Mouse (Mus musculus) 3T3-L1 (cell line): ENCODE data around the gene Dcpp1.
"Not testable (repeated sequence)": the region's sequence is repeated elsewhere in the genome, so short reads cannot be mapped to it uniquely, and the experiment has no call there.

Experiments
- DNase-seq: peaks from one replicate; pipeline ENCODE4 v3.0.0-alpha.2; 2015; ENCODE audit warnings: low read depth, low spot score

The Dcpp1 gene

DNA sequence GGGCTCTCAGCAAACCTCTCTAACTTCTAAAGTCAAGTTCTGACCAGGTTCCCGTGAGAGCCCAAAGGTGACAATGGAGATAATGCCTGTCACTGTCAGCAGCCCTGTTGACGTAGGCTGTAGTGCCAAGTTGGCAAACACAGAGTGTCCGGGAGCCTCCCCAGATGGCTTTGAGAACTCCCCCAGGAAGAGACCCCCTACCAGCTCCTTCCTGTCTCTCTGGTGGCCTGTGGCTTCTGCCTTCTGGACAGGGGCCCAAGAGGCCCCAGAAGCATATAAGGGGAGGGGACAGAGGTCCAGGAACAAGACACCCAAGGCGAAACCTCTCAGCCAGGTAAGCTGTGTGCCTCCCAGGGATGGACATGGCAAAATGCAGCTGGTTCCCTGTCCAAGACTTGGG lies at the start of gene Dcpp1, which contains the start of gene Dcpp2:
TSS of gene Dcpp1 (plus strand) at position 301 of the 400 bp plus-strand sequence.
TSS of gene Dcpp2 (plus strand) at position 305 of the 400 bp plus-strand sequence.
- not testable (repeated sequence) for DNase-seq

DNA sequence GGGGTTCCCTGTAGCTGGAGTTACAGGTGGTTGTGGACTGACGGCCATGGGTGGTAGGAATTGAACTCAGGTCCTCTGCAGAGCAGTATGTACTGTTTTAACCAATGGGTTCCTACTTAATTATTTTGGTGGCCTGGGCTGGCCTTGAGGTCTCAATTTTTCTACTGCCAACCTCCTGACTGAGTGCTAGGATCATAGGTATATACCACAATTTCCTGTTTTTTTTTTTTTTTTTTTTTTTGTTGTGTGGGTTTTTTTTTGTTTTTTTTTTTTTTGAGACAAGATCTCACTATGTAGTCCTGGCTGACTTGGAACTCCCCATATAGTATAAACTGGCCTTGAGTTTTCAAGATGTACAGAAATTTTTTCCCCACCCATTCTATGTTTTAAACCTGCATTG lies 49.5 kb upstream of the Dcpp1 start:
- DNase-seq, result no peak

DNA sequence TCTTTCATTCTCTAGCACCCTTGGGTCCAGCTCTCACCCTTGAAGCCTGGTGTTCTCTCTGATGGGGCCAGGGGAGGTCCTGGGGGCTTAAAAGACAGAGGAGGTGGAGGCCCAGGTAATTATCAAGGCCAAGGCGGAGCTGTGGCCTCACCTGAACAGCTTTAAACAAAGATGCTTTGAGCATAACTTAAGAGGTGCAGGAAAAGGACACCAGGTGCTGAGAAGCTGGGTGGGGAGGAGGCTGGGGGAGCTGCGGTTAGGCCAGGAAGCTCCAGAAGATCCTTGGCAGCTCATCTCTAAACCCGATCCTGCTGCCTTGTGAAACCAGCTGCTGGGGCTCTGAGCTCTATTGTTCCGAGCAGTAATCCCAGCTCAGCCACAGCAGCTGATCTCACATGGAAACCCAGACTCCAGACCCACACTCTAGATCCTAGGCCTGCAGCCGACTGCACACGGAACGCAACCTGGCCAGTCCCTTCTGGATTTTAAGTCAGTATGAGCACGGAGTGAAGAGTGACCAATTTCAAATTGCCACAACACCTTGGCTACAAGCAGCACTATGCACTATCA lies 44.6 kb upstream of the Dcpp1 start, which contains the start of gene Prss33:
TSS of gene Prss33 (minus strand) at position 51 of the 570 bp plus-strand sequence.
- no peak for DNase-seq

DNA sequence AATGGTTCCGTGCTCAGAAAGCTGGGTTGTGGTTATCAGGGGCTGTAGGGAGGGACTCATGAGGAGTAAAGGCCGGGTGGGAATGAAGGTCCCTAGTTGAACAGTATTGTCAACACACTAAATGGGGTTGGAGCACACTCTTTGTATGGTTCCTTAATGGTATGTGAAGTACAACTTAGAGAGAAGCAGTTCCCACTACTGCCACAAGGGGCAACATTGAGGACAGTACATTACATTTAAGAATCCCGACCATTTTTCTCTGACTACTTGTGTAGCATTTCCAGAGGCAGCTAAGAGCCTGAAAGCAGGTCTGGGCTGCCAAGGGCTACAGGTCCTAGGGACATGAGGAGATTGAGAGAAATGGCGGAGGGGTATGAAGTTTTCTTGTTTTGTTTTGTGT lies 39.5 kb upstream of the Dcpp1 start:
- DNase-seq, result peak; percentile 90

DNA sequence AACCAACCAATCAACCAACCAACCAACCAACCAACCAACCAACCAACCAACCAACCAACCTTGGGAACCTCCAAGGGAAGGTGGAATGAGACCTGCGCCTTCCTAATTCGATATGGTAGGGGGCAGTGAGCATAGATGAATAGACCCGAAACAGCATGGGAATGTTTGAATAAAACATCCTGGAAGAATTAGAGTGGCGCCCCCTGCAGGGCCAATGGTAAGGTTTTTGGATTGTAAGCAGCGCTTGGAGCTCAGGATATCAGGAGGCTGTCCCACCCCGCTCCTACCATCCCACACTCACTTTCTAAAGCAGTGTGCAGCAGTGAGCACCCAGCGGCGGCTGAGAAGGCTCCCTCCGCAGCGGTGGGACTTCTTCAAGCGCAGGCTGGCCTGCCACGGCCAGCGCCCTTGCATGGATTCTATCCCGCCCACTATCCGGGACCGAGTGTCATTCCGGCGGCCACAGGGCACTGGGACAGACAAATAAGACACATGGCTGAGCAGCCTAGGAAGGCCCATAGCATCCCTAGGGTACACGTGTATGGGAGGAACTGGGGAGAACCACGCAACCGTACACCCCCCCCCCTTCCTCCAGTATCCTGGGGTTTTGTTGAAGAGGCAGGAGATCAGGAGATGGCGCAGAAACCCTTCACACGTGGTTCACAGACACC lies 37.4 kb upstream of the Dcpp1 start:
- no peak for DNase-seq

DNA sequence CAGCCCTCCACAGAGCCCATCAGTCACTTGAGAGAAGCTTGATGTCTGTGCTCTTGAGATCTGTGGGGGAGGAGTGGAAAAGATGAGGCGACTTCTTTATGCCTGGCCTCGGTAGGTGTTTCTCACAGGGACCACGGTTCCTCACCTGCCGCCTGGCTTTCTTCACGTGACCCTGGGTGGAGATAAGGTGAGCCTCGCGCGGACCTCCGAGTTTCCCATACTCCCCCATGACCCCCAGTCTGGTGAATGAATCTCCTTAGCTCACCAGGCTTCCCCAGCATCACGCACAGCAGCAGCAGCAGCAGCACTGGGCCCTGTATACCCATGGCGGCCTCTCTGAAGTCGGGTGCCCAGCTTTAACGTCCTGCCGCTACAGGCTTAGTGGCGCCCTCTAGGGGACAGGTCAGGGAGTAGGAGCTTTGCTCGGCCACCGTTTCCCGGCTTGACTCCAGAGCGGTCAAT lies 36.8 kb upstream of the Dcpp1 start, which contains the start of the genes Prss32 and Prss41:
TSS of gene Prss32 (plus strand) at position 44 of the 462 bp plus-strand sequence.
TSS of gene Prss41 (minus strand) at position 361 of the 462 bp plus-strand sequence.
- DNase-seq, result no peak

DNA sequence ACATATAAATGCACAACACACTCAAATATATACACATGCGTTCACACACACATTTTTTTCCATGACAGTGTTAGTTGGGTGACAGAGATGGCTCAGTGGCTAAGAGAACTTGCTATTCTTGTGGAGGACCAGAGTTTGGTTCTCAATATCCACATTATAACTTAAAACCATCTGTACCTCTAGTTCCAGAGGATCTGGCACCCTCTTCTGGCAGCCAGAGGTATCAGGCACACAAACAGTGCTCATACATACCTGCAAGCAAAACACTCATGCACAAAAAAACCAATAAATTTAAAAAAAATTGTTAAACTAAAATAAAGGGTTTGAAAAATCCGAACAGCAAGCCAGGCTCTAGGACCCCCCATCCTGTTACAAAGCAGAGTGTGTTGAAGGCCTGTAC lies 30.6 kb upstream of the Dcpp1 start:
- DNase-seq, result peak; percentile 29

DNA sequence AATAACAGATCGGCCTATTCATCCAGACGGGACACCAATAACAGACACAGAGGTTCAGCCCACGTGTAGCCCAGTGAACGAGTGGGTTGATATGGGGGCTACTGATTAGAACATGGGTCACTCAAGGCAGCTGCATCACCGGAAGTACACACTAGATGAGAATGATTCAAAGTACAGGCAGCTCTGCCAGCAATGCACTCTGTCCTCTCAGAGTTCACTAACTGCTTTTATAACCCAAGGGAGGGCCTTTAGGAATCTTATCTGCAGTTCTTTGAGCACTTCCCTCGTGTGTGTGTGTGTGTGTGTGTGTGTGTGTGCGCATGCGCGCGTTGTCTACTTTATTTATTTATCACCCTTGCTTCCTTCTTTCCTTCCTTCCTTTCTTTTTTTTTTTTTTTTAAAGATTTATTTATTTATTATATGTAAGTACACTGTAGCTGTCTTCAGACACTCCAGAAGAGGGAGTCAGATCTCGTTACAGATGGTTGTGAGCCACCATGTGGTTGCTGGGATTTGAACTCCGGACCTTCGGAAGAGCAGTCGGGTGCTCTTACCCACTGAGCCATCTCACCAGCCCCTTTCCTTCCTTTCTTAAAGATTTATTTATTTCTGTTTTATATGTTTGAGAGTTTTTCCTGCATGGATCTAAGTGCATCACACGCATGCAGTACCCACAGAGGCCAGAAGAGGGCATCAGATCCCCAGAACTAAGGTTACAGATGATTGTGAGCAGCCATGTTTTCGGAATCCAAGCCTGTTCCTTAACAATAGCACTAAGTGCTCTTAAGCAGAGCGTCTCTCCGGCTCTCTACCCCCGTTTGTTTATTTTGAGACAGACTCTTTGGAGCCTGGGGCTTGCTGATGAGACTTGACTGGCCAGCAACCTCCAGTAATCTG lies 29.6 kb upstream of the Dcpp1 start:
- peak; percentile 95 for DNase-seq

DNA sequence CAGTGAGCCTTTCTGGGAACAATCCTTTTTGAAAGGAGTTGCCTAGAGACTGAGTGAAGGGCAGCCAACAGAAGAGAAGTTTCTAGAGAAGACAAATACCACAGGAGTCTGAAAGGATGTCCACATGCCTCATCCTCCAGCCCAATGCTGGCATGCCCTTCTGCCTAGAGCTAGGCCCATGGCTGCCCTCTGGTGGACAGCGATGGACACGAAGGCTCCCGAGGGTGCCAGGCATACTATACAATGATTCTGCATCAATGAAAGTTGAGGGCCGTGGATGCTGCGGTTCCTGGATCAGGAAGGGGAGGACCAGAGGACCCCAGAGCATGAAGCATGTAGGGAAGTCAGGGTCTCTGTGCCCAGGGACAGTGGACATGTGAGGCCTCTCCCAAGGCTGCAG lies 27.4 kb upstream of the Dcpp1 start:
- DNase-seq, result peak; percentile 90

DNA sequence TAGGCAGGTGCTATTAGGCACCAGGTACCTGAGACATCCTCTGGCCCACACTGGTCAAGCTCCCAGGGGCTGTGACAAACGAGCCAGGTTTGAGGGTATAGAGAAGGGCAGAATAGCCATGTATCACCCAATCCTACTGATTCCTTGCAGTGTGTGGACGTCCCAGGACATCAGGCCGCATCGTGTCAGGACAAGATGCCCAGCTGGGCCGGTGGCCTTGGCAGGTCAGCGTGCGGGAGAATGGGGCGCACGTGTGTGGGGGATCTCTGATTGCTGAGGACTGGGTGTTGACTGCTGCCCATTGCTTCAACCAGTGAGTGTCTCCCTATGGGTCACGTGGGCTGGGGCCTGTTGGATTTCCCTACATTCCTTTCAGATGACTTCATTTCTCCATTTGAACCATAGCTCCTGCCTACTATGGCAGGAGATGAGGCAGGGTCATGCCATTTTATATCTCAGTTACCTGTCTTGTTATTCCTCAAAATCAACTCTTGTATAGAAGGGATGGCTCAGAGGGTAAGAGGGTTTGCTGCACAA lies 26.4 kb upstream of the Dcpp1 start:
- DNase-seq, result peak; percentile 77

DNA sequence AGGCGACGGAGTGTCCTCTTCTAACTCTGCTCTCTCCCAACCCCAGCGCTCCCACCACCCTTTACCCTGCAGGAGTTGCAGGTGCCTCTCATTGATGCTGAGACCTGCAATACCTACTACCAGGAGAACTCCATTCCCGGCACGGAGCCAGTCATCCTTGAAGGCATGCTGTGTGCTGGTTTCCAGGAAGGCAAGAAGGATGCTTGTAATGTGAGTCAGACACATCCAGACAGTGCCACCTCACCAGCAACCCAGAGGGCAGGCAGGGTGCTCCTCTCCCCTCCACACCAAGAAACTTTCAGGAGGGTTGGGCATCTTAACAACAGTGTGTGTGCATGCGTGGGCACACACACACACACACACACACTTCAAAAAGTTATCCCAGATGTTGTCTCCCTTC lies 23.5 kb upstream of the Dcpp1 start:
- peak; percentile 93 for DNase-seq

DNA sequence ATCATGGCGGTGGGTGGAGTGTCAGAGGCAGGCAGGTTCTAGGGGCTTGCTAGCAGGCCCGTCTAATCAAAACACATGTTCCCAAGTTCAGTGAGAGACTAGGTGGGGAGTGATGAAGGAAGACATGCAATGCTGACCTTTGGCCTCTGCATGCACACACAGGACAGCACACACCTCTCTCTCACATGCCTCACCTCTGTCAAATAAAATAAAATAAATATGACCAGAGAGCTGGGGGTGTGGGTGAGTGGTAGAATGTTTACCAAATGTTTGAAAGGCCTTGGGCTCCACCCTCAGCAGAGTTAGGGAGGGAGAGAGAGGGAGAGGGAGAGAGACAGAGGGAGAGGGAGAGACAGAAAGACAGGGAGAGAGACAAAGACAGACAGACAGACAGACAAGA lies 22.8 kb upstream of the Dcpp1 start:
- DNase-seq, result no peak

DNA sequence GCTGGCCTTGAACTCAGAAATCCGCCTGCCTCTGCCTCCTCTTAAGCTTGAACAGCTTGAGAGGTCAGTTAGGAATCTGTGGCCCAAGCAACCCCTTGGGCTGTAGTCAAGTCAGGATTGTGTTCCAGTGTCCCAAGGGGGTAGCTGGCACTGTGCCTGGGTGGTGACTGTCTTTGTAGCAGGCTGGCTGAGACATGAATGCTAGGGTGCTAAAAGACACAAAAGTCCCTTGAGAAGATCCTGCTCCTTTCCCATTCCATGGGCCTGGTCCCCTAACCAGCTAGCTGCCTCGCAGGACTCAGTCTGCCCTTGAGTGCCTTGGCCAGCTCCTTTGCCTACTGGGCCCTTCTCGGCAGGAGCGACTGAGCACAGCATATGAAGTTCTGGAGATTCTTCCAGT lies 17.8 kb upstream of the Dcpp1 start:
- DNase-seq, result no peak

DNA sequence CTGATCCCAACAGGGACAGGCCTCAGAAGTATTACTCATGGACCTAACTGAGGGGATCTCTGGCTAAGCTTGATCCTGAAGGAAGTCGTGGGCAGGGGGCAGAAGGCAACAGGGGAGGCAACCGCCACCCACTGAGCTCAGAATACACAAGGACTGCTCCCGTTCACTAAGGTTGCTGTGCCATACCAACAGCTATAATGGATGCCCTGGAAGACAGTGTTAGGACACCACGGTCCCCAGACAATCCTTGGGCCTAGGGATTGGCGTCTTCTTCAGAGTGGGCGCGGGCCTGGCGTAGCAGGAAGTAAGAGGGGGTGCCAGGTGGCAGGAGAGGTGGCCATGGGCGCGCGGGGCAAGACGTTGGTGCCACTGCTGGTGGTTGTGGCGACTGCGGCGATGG lies 12.9 kb upstream of the Dcpp1 start, which contains the start of gene Prss21:
TSS of gene Prss21 (plus strand) at position 301 of the 400 bp plus-strand sequence.
- no peak for DNase-seq

DNA sequence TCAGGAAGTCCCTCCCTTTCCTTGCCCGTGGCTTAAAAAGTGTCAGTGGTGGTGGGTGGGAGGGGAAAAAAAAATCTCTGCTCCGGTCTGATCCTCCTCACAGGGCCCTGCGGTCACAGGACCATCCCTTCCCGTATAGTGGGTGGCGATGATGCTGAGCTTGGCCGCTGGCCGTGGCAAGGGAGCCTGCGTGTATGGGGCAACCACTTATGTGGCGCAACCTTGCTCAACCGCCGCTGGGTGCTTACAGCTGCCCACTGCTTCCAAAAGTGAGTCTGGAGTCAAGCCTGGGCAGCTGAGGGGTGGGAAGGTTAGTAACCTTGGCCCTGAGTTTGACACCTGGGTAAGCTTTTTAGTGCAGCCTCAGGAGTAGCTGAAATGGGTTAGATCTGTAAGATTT lies 12.2 kb upstream of the Dcpp1 start:
- no peak for DNase-seq

DNA sequence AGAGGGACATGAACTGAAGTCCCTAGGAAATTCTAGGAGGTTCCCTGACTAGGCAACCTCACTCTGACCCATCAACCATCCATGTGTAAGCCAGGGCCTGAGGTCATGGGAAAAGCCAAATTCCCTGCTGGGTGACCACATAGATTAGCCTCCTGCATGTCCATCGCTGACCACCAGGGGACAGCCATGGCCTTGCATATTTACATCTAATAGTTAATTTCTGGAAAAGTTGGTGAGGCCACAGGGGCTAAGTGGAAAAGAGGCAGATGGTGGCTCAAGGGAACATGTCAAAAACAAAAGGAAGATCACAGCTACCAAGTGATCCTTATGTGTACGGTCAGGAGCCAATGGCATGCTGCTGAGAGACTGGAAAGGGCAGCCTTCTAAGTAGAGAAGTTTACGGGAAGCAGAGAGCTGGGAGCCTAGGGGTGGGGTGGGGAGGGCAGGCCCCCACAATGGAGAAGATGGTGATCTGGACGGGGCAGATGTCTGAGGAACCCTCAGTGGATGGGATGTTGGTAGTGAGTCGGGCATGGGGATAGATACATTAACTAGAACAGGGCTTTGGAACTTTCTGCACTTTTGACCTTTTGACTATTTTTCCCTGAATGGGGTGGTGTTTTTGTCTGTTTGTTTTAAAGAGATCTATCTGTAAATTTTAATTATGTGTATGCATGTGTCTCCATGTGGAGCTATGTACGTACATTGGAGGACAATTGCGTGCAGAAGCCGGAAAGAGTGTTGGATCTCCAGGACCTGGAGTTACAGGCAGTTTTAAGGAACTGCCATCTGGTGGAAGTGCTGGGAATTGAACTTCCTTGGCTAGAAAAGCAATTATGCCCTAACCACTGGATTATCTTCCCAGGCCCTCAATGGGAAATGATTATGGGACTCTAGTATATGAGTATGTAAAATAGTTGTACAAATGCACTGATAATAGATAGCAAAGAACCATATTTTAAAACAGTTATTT lies 6.5 kb upstream of the Dcpp1 start:
- DNase-seq, result peak; percentile 86

DNA sequence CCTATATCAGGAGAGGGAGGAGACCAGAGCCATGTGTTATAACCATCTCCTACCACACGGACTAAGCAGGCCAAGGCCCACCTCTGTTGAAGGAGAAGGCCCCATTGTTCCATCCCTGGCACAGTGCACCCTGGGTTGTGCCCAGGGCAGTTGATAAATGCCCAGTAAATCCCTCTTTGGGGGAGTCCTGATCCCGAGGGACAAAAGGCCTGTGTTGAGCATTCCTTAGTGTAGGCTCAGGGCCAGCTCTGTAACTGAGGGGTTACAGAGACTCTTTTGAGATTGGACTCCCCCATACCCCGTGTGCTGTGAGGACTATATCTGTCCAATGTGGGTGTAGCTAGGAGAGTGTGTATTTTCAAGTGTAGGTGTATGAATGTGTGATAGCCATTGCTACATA lies 3.9 kb upstream of the Dcpp1 start:
- DNase-seq, result no peak

DNA sequence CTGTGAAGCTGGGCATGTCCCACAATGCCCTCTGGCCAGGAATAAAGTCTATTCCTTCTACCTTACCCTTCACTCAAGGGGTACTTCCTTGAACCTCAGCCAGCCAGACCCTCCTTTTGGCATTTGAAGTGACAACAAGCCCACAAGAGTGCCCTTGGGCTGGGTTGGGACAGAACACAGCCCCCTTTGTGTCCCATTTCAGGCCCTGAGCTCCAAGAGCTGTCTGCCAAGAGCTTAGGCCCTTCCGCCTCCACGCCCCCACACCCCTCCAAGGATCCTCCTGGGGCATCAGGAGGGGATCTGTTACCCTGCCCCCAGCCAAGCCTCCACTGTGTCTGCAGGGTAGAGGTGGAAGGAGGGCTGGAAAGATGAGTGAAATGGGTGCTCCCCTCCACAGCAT lies 3.5 kb upstream of the Dcpp1 start:
- no peak for DNase-seq

DNA sequence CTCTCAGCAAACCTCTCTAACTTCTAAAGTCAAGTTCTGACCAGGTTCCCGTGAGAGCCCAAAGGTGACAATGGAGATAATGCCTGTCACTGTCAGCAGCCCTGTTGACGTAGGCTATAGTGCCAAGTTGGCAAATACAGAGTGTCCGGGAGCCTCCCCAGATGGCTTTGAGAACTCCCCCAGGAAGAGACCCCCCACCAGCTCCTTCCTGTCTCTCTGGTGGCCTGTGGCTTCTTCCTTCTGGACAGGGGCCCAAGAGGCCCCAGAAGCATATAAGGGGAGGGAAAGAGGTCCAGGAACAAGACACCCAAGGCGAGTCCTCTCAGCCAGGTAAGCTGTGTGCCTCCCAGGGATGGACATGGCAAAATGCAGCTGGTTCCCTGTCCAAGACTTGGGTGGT lies 36.5 kb downstream of the Dcpp1 start, which contains the start of gene Dcpp3:
TSS of gene Dcpp3 (plus strand) at position 301 of the 400 bp plus-strand sequence.
- not testable (repeated sequence) for DNase-seq

DNA sequence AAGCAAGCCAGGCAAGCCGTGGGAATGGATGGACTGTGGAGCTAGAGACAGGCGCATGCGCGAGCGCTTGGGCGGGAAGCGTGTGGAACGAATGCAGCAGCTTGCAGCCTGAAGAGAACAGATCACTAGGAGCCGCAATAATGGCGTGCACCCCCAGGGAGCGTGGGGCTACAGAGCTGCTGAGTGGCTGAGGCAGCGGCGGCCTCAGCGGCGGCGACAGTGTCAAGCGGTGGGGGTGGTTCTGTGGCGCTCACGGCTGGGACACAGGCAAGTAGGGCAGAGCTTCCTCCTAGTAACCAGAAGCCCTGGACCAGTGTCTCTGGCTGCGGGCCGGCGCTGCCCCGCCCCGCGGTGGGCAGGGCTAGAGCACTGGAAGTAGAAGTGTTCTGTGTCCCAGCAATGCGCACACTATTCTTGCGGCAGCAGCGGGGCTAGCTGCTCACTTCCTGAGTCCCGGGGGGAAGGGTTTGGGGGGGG lies 43.9 kb downstream of the Dcpp1 start:
- peak; percentile 95 for DNase-seq
